Mouse (Mus musculus): Measurements from ENCODE around the gene Rad54l. TPM values are rescaled to one million over a fixed set of nuclear protein-coding genes. Genes with fewer than 3 reads are reported as not detected.

Rad54l gene
- polyA plus RNA-seq (2015; fragmentation: Nextera tagmentation; extraction: Ambion mirVana): 18.5 and 20.2 TPM in 2 replicates

DNA sequence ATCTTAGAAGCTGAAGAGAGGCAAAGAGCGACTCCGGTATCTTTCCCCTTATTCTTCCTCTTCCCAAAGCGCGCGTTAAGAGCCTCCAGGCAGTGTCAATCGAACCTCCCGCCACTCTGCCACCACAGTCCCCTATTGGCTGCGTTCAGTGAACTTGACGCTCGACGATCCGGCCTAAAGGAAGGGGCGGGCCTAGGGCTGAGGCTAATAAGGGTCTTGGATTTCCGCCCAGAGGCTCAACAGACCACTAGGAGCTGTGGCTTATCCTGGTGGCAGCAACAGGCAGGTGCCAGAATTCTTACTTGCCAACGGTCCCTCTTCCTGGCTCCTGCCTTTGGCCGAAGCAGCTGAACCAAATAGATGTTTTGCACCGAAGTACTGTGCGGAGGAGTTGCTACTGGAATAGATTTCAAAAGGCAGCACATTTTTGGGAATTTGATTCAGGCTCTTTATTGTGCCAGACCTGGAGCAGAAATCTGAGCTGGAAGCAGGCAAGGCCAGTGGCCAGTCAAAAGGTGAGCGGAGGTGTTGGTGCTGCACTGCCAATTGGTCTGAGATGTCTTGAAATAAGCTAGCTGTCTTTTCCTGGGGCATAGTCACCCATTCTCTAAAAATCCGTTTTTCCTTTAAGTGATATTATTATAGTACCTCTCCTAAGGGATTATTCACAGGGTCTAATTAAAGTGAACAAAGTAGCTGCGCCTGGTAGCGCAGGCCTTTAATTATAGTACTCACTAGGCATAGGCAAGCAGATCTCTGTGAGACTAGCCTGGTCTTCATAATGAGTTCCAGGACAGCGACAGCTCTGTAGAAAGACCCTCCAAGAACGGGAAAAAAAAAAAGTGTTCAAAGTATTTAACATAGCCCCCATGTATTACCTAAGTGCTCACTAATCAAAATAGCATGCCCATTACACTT lies at the start of gene Rad54l, which contains the start of gene Pomgnt1:
Rad54l (minus strand) TSS at position 89 of the 918 bp plus-strand sequence.
Pomgnt1 (plus strand) TSS at position 239 of the 918 bp plus-strand sequence.
- ATAC-seq (replicated peaks; ENCODE audit: extremely low read depth, insufficient read depth, low FRiP score): peak; percentile 98
- H3K9ac ChIP-seq (ENCODE audit: low read length): peak within 1 kb of the TSS; percentile 80
- H3K4me2 ChIP-seq (ENCODE audit: low read depth, low read length): peak within 1 kb of the TSS; percentile 82
- peak within 1 kb of the TSS; percentile 78 for H3K4me3 ChIP-seq (ENCODE audit: low read length)
- H3K36me3 ChIP-seq (ENCODE audit: control insufficient read depth, insufficient read depth): no peaks in the 10 kb centered on the region
- 5% methylated on average over 24 of the region's 24 CpGs for WGBS
- H3K27me3 ChIP-seq (ENCODE audit: control insufficient read depth, insufficient read depth, low read length): no peaks in the 10 kb centered on the region
- H3K9me3 ChIP-seq (replicated peaks; ENCODE audit: control insufficient read depth, low read length): no peaks in the 10 kb centered on the region
- peak within 1 kb of the TSS; percentile 80 for H3K27ac ChIP-seq (ENCODE audit: low read length)
- H3K4me1 ChIP-seq (ENCODE audit: control insufficient read depth, insufficient read depth, low read length): peaks cover 15% of the 10 kb centered on the region

DNA sequence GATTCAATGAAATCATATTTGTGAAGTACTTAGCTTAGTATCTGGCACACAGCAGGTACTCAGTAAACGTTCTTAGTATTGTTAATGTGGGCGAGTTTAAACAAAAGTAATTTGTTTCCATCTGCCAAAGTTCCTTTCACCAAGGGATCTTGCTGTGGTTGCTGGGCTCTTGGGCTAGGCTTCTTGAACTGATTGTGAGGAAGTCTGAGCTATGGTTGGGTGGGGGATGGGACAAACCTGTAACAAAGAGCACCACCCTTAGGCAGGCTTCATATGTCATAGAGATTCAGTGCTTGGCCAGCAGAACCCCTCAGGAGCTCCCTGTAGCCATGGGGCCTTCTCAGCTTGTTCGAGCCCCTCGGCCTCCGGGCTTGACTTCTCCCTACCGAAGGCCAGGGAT lies 49.6 kb upstream of the Rad54l start, which contains the start of the genes 1700042G07Rik and Gm49337:
1700042G07Rik (plus strand) TSS at position 301 of the 400 bp plus-strand sequence.
Gm49337 (plus strand) TSS at position 313 of the 400 bp plus-strand sequence.
- Histone ChIP-seq H3K4me1 (ENCODE audit: control insufficient read depth, insufficient read depth, low read length) (peaks cover 35% of the 10 kb centered on the region), H3K4me3 (ENCODE audit: low read length) (no peak within 1 kb of the TSS), H3K4me2 (ENCODE audit: low read depth, low read length) (no peak within 1 kb of the TSS), H3K27me3 (ENCODE audit: control insufficient read depth, insufficient read depth, low read length) (no peaks in the 10 kb centered on the region), H3K9me3 (replicated peaks; ENCODE audit: control insufficient read depth, low read length) (no peaks in the 10 kb centered on the region), H3K36me3 (ENCODE audit: control insufficient read depth, insufficient read depth) (no peaks in the 10 kb centered on the region), H3K9ac (ENCODE audit: low read length) (no peak within 1 kb of the TSS), H3K27ac (ENCODE audit: low read length) (peak within 1 kb of the TSS; percentile 86; the same call in 1 of the 2 replicates)
- 91% methylated on average over 6 of the region's 6 CpGs for WGBS
- no peak for ATAC-seq (replicated peaks; ENCODE audit: extremely low read depth, insufficient read depth, low FRiP score)

DNA sequence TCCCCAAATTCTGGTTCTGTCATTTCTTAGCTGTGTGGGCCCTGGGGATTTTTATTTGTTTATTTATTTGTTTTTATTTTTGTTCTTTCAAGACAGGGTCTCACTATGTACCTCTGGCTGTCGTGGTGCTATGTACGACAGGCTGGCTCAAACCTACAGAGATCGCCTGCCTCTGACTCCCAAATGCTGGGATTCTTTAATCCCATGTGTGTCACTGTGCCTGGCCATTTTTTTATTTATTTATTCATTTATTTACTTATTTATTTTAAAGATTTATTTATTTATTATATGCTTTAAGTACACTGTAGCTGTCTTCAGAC lies 45.8 kb upstream of the Rad54l start:
- Histone ChIP-seq H3K36me3 (ENCODE audit: control insufficient read depth, insufficient read depth) (no peaks in the 10 kb centered on the region), H3K27me3 (ENCODE audit: control insufficient read depth, insufficient read depth, low read length) (no peaks in the 10 kb centered on the region), H3K27ac (ENCODE audit: low read length) (no peak overlapping the region), H3K9me3 (replicated peaks; ENCODE audit: control insufficient read depth, low read length) (no peaks in the 10 kb centered on the region), H3K9ac (ENCODE audit: low read length) (no peak overlapping the region), H3K4me1 (ENCODE audit: control insufficient read depth, insufficient read depth, low read length) (peaks cover 9% of the 10 kb centered on the region), H3K4me2 (ENCODE audit: low read depth, low read length) (no peak overlapping the region), H3K4me3 (ENCODE audit: low read length) (no peak overlapping the region)
- 61% methylated on average over 3 of the region's 3 CpGs for WGBS
- no peak for ATAC-seq (replicated peaks; ENCODE audit: extremely low read depth, insufficient read depth, low FRiP score)

DNA sequence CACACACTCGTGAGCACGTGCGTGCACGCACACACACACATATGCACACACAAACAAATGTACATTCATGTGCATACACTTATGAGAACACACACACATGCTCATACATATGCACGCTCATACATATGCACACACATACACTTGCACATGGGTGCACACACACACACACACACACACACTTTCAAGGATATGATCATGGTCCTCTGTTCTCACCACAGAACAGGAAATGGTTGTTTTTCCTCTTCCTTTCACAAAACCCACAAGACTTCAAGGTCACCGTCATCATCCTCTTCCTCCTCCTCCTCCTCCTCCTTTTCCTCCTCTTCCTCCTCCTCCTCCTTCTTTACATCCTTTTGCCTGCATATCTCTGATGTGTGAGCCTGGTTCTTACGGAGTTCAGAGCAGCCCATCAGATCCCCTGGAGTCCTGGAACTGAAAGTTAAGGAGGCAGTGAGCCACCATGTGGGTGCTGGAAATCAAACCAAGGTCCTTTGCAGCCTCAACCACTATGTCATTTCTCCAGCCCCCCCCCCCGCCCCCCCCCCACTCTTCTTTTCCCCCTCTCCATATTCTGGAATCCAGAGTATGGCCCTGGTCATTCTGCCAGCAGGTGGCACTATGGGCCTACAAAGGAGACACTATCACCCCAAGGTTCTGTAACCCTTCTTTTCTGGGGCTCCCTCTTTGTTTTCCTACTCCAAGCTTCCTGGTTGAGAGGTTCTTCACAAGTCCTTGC lies 45.3 kb upstream of the Rad54l start:
- ATAC-seq (replicated peaks; ENCODE audit: extremely low read depth, insufficient read depth, low FRiP score): 0 out of 2 replicates have a peak, but pooled peaks have one; percentile 42
- Histone ChIP-seq H3K27ac (ENCODE audit: low read length) (no peak overlapping the region), H3K27me3 (ENCODE audit: control insufficient read depth, insufficient read depth, low read length) (no peaks in the 10 kb centered on the region), H3K9ac (ENCODE audit: low read length) (no peak overlapping the region), H3K4me2 (ENCODE audit: low read depth, low read length) (no peak overlapping the region), H3K9me3 (replicated peaks; ENCODE audit: control insufficient read depth, low read length) (no peaks in the 10 kb centered on the region), H3K4me1 (ENCODE audit: control insufficient read depth, insufficient read depth, low read length) (peaks cover 5% of the 10 kb centered on the region), H3K4me3 (ENCODE audit: low read length) (no peak overlapping the region), H3K36me3 (ENCODE audit: control insufficient read depth, insufficient read depth) (no peaks in the 10 kb centered on the region)
- WGBS: 74% methylated on average over 7 of the region's 8 CpGs

DNA sequence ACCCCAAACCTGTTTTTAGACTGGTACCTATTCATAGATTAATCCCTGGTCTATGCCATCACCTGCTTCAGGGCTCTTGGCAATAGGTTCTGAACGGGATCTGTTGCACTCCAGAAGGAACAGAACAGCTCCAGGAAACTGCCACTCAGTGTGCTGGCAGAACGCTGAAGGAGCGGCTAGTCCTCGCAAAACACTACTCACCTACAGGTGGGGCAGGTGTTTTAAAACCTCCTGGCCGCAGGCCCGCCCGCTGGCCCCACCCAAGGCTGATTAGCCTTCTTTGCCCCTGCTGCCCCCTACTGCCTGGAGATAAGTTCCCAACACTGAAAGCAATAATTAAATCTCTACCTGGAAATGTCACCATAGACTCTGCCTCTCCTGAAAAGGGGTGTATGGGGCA lies 43.9 kb upstream of the Rad54l start, which contains the start of gene Tspan1:
Tspan1 (minus strand) TSS at position 198 of the 400 bp plus-strand sequence.
- no peak within 1 kb of the TSS for H3K4me3 ChIP-seq (ENCODE audit: low read length)
- no peak within 1 kb of the TSS for H3K9ac ChIP-seq (ENCODE audit: low read length)
- no peak within 1 kb of the TSS for H3K4me2 ChIP-seq (ENCODE audit: low read depth, low read length)
- H3K4me1 ChIP-seq (ENCODE audit: control insufficient read depth, insufficient read depth, low read length): peaks cover 6% of the 10 kb centered on the region
- H3K36me3 ChIP-seq (ENCODE audit: control insufficient read depth, insufficient read depth): no peaks in the 10 kb centered on the region
- H3K9me3 ChIP-seq (replicated peaks; ENCODE audit: control insufficient read depth, low read length): no peaks in the 10 kb centered on the region
- H3K27me3 ChIP-seq (ENCODE audit: control insufficient read depth, insufficient read depth, low read length): no peaks in the 10 kb centered on the region
- no peak within 1 kb of the TSS for H3K27ac ChIP-seq (ENCODE audit: low read length)
- ATAC-seq (replicated peaks; ENCODE audit: extremely low read depth, insufficient read depth, low FRiP score): no peak
- 23% methylated on average over 7 of the region's 7 CpGs for WGBS

DNA sequence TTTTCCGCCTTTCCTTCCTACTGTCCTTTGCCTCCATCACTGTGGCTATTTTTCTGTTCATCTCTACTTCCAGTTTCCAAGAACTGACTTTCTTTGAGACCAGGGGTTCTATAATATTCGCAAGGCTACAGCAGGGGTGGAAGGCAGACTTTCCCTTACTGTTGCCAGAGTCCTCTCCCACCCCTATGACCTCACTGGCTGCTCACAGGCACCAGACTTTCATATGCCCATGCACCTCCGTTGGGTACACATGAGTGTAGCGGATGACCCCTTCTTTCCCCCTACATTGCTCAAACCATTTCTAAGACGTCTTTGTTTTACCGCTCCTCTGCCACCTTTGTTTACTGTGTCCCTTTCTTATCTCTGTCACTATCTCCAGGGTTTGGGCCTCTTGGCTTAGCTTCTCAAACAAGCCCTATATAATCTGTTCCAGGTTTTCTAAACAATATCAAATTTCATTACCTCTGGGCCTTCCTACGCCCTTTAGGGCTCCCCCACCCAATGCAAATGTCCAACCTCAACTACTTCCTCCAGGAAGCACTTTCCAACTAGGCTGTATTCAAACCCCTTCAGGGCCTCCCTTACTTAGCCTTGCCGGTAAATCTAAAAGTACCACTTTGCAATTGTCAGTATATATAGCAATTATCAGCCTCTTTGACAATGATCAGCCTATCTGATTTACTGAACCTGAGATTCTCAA lies 42.4 kb upstream of the Rad54l start:
- Histone ChIP-seq H3K4me3 (ENCODE audit: low read length) (no peak overlapping the region), H3K9ac (ENCODE audit: low read length) (no peak overlapping the region), H3K27ac (ENCODE audit: low read length) (no peak overlapping the region; the same call in 1 of the 2 replicates), H3K4me1 (ENCODE audit: control insufficient read depth, insufficient read depth, low read length) (peaks cover 14% of the 10 kb centered on the region), H3K36me3 (ENCODE audit: control insufficient read depth, insufficient read depth) (no peaks in the 10 kb centered on the region), H3K9me3 (replicated peaks; ENCODE audit: control insufficient read depth, low read length) (no peaks in the 10 kb centered on the region), H3K4me2 (ENCODE audit: low read depth, low read length) (no peak overlapping the region), H3K27me3 (ENCODE audit: control insufficient read depth, insufficient read depth, low read length) (no peaks in the 10 kb centered on the region)
- 67% methylated on average over 8 of the region's 8 CpGs for WGBS
- no peak for ATAC-seq (replicated peaks; ENCODE audit: extremely low read depth, insufficient read depth, low FRiP score)

DNA sequence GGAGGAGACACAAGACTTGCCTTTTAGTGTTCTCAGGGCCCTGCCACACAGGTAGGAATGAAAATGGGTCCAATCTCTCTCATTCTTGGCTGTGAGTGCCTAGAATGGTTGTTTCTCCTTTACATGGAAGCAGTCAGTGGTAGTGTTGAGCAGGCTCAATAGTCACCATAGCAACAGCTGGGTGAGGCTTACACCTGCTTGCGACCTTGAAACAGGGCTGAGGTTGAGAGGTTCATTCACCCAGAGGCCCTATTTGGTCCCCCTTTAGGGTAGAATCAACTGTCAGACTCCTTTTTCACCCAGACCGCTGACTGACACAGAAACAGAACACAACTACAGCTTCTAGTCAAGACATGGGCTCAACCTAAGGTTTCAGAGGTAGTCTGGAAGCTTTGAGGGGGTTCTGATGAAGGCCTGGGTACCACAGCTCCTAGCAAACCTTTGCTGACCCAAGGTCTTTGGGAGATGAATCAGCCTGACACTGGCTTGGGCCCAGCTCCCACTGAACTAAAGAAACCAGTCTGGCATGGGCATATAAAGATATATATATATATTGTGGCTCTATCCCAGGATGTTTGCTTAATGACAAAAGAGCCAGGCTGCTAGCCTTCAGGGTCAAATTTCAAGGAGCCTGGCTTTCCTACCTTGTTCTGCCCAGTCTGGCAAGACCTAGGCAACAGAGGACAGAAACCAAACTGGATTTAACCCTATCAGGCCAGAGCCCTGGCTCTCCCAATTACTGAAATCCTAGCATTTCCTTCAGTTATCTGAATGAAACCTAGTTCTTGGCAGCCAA lies 41.5 kb upstream of the Rad54l start:
- H3K27me3 ChIP-seq (ENCODE audit: control insufficient read depth, insufficient read depth, low read length): no peaks in the 10 kb centered on the region
- H3K4me2 ChIP-seq (ENCODE audit: low read depth, low read length): no peak overlapping the region
- H3K9ac ChIP-seq (ENCODE audit: low read length): no peak overlapping the region
- peaks cover 21% of the 10 kb centered on the region for H3K4me1 ChIP-seq (ENCODE audit: control insufficient read depth, insufficient read depth, low read length)
- H3K36me3 ChIP-seq (ENCODE audit: control insufficient read depth, insufficient read depth): no peaks in the 10 kb centered on the region
- no peak for ATAC-seq (replicated peaks; ENCODE audit: extremely low read depth, insufficient read depth, low FRiP score)
- no peak overlapping the region for H3K4me3 ChIP-seq (ENCODE audit: low read length)
- H3K9me3 ChIP-seq (replicated peaks; ENCODE audit: control insufficient read depth, low read length): no peaks in the 10 kb centered on the region
- H3K27ac ChIP-seq (ENCODE audit: low read length): no peak overlapping the region; the same call in 1 of the 2 replicates
- WGBS: 84% methylated on average over 2 of the region's 2 CpGs

DNA sequence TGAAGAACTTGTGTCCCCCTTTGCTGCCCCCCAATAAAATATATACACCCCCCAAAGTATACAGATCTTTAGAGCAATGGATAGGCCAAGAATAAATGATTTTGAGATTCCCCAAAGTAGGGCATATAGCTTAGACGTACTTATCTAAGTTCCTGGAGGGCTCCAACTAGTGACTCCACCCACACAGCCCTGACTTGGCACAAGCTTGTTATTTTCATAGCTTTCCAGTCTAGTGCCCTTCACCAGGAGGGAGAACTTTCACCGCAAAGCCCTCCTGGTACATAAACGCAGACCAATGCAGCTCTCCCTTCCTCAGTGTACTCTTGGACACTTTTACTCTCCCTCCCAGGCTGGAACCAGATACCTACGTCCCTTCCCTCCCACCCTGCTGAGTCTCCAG lies 38.7 kb upstream of the Rad54l start:
- Histone ChIP-seq H3K27me3 (ENCODE audit: control insufficient read depth, insufficient read depth, low read length) (no peaks in the 10 kb centered on the region), H3K9me3 (replicated peaks; ENCODE audit: control insufficient read depth, low read length) (no peaks in the 10 kb centered on the region), H3K36me3 (ENCODE audit: control insufficient read depth, insufficient read depth) (peaks cover 20% of the 10 kb centered on the region), H3K4me2 (ENCODE audit: low read depth, low read length) (no peak overlapping the region), H3K27ac (ENCODE audit: low read length) (peak overlapping the region; percentile 56; the same call in 1 of the 2 replicates), H3K4me3 (ENCODE audit: low read length) (no peak overlapping the region), H3K9ac (ENCODE audit: low read length) (no peak overlapping the region), H3K4me1 (ENCODE audit: control insufficient read depth, insufficient read depth, low read length) (peaks cover 21% of the 10 kb centered on the region)
- peak; percentile 42; the same call in 1 of the 2 replicates for ATAC-seq (replicated peaks; ENCODE audit: extremely low read depth, insufficient read depth, low FRiP score)
- WGBS: 50% methylated on average over 4 of the region's 4 CpGs
